Mouse (Mus musculus): ENCODE data around the gene Usp19. TPM values are rescaled to one million over a fixed set of nuclear protein-coding genes. Genes with fewer than 3 reads are reported as not detected.

The Usp19 gene
- polyA plus RNA-seq, 1 experiment from 2014 or later, result 104 TPM

DNA sequence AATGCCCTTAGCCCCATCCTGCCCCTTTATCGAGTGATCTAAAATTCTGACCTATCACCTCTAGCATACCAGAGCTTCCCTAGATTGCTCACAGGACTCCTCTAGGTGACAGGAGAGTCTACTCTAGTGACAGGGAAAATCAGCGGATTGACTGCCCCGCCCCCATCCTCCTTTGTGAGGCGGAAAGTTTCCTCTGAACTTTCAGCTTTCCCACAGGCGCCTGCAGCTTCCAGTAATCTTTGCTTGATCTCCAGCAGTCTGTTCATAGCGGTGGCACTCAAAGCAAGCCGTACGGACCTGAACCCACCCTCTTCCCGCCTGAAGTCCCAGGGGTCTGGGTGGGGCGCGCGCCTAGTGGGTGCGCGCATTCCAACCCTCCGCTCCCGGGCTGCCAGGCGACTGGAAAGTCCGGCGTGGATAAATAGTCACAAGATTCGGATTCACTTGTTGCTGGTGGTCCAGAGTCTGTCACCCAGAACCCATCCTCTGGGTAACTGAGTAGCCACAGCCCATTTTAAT is 11.7 kb upstream of the Usp19 start:
- H3K4me2 ChIP-seq (replicated peaks), result peak overlapping the region; percentile 63
- peak overlapping the region; percentile 45 for H3K9ac ChIP-seq
- no peaks in the 10 kb centered on the region for H3K27me3 ChIP-seq (replicated peaks)
- H3K27ac ChIP-seq, result no peak overlapping the region
- no peaks in the 10 kb centered on the region for H3K9me3 ChIP-seq
- H3K4me1 ChIP-seq, result peaks cover 16% of the 10 kb centered on the region
- ATAC-seq (ENCODE audit: low FRiP score, low read depth), result peak; percentile 64
- peak overlapping the region; percentile 29 for H3K4me3 ChIP-seq
- peaks cover 10% of the 10 kb centered on the region; the same call in 1 of the 2 replicates for H3K36me3 ChIP-seq
- WGBS, result under 1% methylated on average over 20 of the region's 20 CpGs

DNA sequence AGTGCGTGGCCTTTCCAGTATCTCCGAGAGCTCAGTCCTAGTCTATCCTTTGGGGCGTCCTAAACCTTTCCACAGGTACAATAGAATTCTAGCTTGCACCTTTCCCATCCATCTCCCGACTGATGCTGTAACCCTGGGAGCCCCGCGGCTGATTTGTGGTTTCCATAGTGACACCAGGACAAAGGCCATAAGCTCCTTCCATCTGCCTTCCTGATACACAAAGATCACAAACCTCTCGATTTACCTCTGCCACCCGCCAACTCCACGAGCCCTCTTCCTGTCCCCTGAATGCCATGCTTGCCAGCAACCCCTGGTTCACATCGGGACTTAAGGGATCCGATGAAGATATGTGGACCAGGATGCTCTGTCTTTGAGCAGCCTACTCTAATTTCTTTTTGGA is 11.2 kb upstream of the Usp19 start:
- Histone ChIP-seq H3K27me3 (replicated peaks) (no peaks in the 10 kb centered on the region), H3K4me3 (no peak overlapping the region), H3K9ac (no peak overlapping the region), H3K4me1 (peaks cover 16% of the 10 kb centered on the region), H3K27ac (no peak overlapping the region), H3K9me3 (no peaks in the 10 kb centered on the region), H3K4me2 (replicated peaks) (peak overlapping the region; percentile 63), H3K36me3 (peaks cover 15% of the 10 kb centered on the region)
- 35% methylated on average over 11 of the region's 11 CpGs for WGBS
- peak; percentile 13; the same call in 1 of the 2 replicates for ATAC-seq (ENCODE audit: low FRiP score, low read depth)

DNA sequence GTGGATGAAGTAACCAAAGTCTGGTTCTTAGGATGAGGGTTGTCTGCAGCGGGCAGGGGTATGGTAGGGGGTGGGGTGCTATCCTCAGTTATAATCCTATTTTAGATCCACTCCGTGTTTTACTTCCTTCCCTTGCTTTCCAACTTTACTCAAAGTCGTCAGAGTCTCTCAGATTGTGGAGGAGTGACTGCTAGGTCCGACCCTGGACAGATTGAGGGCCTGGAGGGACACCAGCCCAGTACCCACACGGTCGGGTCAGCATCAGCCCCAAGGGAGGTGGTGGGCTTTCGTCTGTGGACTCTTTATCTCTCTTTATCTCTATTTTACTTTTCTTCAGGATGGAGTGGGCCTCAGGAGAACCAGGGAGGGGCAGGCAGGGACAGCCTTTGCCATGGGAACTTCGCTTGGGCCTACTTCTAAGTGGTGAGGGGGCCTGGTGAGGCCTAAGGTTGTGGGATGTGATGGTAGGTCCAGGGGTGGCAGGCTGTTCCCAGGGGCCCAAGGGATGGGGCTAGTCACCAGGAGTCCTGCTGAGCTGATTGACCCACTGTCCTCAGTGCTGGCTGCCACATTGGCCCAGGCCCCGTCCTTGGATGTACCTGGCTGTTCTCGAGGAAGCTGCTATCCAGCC is 10.6 kb upstream of the Usp19 start, which contains the start of gene Lamb2:
Gene Lamb2 (plus strand): TSS at position 16 of the 631 bp plus-strand sequence.
- H3K9me3 ChIP-seq, result no peaks in the 10 kb centered on the region
- peak within 1 kb of the TSS; percentile 54 for H3K9ac ChIP-seq
- H3K4me2 ChIP-seq (replicated peaks), result peak within 1 kb of the TSS; percentile 63
- ATAC-seq (ENCODE audit: low FRiP score, low read depth), result peak; percentile 52
- no peaks in the 10 kb centered on the region for H3K27me3 ChIP-seq (replicated peaks)
- 8% methylated on average over 10 of the region's 10 CpGs for WGBS
- H3K36me3 ChIP-seq, result peaks cover 18% of the 10 kb centered on the region
- H3K4me1 ChIP-seq, result peaks cover 16% of the 10 kb centered on the region
- peak within 1 kb of the TSS; percentile 38 for H3K4me3 ChIP-seq
- no peak within 1 kb of the TSS for H3K27ac ChIP-seq

DNA sequence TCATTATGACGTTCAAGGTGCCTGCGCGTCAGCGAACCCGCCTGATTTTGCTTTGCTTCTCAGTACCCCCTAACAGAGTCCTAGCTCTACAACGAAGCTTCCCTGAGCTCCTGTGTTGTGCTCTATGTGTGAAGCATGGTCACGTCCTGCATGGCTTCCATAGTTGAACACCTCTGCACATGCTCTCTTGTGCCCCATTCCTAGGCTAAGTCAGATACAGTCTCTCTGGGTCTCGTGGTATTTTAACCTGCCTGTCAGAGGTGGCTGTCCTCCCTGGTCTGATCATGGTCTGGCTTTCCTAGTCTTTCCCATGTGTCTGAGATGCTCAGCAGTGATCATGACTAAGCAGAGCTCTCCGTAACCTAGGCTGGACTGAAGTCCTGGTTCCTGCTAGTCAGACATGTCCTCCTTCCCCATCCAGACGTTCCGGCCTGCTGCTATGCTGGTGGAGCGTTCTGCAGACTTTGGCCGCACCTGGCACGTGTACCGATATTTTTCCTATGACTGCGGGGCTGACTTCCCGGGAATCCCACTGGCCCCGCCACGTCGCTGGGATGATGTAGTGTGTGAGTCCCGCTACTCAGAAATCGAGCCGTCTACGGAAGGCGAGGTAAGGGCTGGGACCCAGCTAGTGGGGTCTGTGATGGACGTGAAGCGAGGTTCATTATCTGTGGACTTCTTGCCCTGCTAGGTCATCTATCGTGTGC is 9.4 kb upstream of the Usp19 start:
- peak overlapping the region; percentile 63 for H3K4me2 ChIP-seq (replicated peaks)
- WGBS, result 93% methylated on average over 28 of the region's 28 CpGs

DNA sequence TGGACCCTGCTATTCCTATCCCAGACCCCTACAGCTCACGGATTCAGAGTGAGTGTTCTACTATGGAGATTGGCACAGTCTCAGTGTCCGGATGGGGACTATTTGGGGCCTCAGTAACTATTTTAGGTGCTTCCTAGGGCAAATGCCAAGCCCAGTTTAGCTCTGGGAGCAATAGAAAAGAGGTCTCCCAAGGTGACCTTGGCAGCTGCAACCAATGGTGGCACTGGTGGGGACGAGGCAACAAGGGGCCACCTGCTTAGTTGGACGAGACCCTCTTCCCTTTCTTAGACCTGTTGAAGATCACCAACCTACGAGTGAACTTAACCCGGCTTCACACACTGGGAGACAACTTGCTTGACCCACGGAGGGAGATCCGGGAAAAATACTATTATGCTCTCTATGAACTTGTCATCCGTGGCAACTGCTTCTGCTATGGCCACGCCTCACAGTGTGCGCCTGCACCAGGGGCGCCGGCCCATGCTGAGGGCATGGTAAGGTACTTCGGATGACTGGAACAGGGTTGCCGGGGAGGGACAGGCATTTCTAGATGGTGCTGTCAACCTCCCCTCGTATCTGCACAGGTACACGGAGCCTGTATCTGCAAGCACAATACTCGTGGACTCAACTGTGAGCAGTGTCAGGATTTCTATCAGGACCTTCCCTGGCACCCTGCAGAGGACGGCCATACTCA is 8.7 kb upstream of the Usp19 start:
- WGBS, result 90% methylated on average over 19 of the region's 19 CpGs
- H3K4me2 ChIP-seq (replicated peaks), result no peak overlapping the region
- H3K4me1 ChIP-seq, result peaks cover 16% of the 10 kb centered on the region
- no peaks in the 10 kb centered on the region for H3K27me3 ChIP-seq (replicated peaks)
- peaks cover 35% of the 10 kb centered on the region for H3K36me3 ChIP-seq
- H3K27ac ChIP-seq, result no peak overlapping the region
- H3K4me3 ChIP-seq, result no peak overlapping the region
- ATAC-seq (ENCODE audit: low FRiP score, low read depth), result no peak
- no peak overlapping the region for H3K9ac ChIP-seq
- H3K9me3 ChIP-seq, result no peaks in the 10 kb centered on the region

More for the DNA sequence above, 9.4 kb upstream of the Usp19 start:
- no peak for ATAC-seq (ENCODE audit: low FRiP score, low read depth)
- H3K4me3 ChIP-seq, result no peak overlapping the region
- H3K9me3 ChIP-seq, result no peaks in the 10 kb centered on the region
- H3K9ac ChIP-seq, result no peak overlapping the region
- H3K27ac ChIP-seq, result no peak overlapping the region
- H3K27me3 ChIP-seq (replicated peaks), result no peaks in the 10 kb centered on the region
- peaks cover 28% of the 10 kb centered on the region for H3K36me3 ChIP-seq
- H3K4me1 ChIP-seq, result peaks cover 16% of the 10 kb centered on the region

DNA sequence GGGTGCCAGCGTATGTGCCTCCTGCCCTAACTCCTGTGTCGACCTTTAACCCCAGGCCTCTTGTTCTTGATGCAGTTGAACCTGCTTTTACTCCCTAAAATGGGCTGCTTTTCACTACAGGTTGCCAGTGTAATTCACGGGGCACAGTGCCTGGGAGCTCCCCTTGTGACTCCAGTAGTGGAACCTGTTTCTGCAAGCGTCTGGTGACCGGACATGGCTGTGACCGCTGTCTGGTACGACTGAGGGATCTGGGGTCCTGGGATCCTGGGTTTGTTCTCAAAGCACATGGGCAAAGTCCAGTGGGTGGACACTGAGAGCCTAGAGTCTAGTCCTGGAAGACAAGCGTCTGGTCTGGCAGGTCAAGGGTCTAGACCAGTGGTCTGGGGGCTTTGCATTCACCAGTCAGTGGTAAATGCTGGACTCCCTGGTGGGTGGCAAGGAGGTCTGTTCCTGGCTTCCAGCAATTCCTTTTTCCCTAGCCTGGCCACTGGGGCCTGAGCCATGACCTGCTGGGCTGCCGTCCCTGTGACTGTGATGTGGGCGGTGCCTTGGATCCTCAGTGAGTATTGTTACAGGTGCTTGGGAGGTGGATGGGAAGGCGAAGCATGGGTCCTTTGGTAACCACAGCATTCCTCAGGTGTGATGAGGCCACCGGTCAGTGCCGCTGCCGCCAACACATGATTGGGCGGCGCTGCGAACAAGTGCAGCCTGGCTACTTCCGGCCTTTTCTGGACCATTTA is 7.2 kb upstream of the Usp19 start:
- H3K36me3 ChIP-seq, result peaks cover 50% of the 10 kb centered on the region
- no peak for ATAC-seq (ENCODE audit: low FRiP score, low read depth)
- H3K4me3 ChIP-seq, result no peak overlapping the region
- H3K4me1 ChIP-seq, result peaks cover 16% of the 10 kb centered on the region
- H3K27me3 ChIP-seq (replicated peaks), result no peaks in the 10 kb centered on the region
- WGBS, result 92% methylated on average over 18 of the region's 18 CpGs
- no peaks in the 10 kb centered on the region for H3K9me3 ChIP-seq
- no peak overlapping the region for H3K4me2 ChIP-seq (replicated peaks)
- no peak overlapping the region for H3K9ac ChIP-seq
- H3K27ac ChIP-seq, result no peak overlapping the region

DNA sequence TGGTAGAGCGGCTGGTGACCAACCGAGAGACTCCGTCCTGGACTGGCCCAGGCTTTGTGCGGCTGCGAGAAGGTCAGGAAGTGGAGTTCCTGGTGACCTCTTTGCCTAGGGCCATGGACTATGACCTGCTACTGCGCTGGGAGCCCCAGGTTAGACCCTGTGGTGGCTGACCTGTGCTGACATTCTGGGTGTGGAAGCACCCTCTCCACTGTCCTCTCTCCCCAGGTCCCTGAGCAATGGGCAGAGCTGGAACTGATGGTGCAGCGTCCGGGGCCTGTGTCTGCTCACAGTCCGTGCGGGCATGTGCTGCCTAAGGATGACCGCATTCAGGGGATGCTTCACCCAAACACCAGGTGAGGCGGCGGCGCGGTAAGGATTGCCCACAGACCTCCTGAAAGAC is 6.4 kb upstream of the Usp19 start:
- Histone ChIP-seq H3K4me1 (peaks cover 11% of the 10 kb centered on the region), H3K27me3 (replicated peaks) (no peaks in the 10 kb centered on the region), H3K36me3 (peaks cover 58% of the 10 kb centered on the region), H3K9ac (no peak overlapping the region), H3K4me3 (no peak overlapping the region), H3K9me3 (no peaks in the 10 kb centered on the region), H3K27ac (no peak overlapping the region), H3K4me2 (replicated peaks) (no peak overlapping the region)
- 96% methylated on average over 15 of the region's 15 CpGs for WGBS
- ATAC-seq (ENCODE audit: low FRiP score, low read depth), result no peak

DNA sequence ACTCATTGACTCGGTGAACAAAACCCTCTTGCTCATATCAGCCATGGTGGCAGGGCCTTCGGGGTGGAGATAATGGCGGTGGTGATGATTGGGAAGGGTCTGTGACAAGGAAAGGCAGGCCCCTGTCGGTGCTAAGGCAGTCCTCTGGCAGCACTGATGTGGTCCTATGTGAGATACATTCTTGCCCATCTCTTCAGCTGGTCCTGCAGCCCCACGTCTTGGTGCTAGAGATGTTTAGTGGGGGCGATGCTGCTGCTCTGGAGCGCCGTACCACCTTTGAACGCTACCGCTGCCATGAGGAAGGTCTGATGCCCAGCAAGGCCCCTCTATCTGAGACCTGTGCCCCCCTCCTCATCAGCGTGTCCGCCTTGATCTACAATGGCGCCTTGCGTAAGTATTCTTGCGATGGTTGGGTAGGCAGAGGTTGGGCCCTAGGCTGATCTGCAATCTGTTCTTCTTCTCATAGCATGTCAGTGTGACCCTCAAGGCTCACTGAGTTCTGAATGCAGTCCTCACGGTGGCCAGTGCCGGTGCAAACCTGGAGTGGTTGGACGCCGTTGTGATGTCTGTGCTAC is 5.0 kb upstream of the Usp19 start:
- Histone ChIP-seq H3K27me3 (replicated peaks) (no peaks in the 10 kb centered on the region), H3K27ac (no peak overlapping the region), H3K9me3 (no peaks in the 10 kb centered on the region), H3K9ac (no peak overlapping the region), H3K4me2 (replicated peaks) (no peak overlapping the region), H3K4me1 (peaks cover 8% of the 10 kb centered on the region), H3K4me3 (no peak overlapping the region), H3K36me3 (peaks cover 65% of the 10 kb centered on the region)
- no peak for ATAC-seq (ENCODE audit: low FRiP score, low read depth)
- 93% methylated on average over 19 of the region's 19 CpGs for WGBS

DNA sequence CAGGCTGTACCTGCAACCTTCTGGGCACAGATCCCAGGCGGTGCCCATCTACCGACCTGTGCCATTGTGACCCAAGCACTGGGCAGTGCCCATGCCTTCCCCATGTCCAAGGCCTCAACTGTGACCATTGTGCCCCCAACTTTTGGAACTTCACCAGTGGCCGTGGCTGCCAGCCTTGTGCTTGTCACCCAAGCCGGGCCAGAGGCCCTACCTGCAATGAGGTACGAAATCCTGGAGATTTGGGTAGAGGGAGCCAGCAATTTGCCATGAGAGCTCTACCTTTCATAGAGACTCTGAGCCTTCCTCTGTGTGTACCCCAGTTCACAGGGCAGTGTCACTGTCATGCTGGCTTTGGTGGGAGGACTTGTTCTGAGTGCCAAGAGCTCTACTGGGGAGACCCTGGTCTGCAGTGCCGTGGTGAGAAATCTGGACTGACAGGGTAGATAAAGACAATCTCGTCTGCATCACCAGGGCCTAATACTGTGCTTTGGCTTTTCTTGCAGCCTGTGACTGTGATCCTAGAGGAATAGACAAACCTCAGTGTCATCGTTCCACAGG is 3.4 kb upstream of the Usp19 start:
- no peaks in the 10 kb centered on the region for H3K9me3 ChIP-seq
- H3K4me3 ChIP-seq, result no peak overlapping the region
- peaks cover 59% of the 10 kb centered on the region for H3K36me3 ChIP-seq
- no peak overlapping the region for H3K4me2 ChIP-seq (replicated peaks)
- H3K27me3 ChIP-seq (replicated peaks), result no peaks in the 10 kb centered on the region
- H3K27ac ChIP-seq, result no peak overlapping the region
- H3K4me1 ChIP-seq, result peaks cover 18% of the 10 kb centered on the region
- WGBS, result 92% methylated on average over 8 of the region's 8 CpGs
- no peak overlapping the region for H3K9ac ChIP-seq
- no peak for ATAC-seq (ENCODE audit: low FRiP score, low read depth)

DNA sequence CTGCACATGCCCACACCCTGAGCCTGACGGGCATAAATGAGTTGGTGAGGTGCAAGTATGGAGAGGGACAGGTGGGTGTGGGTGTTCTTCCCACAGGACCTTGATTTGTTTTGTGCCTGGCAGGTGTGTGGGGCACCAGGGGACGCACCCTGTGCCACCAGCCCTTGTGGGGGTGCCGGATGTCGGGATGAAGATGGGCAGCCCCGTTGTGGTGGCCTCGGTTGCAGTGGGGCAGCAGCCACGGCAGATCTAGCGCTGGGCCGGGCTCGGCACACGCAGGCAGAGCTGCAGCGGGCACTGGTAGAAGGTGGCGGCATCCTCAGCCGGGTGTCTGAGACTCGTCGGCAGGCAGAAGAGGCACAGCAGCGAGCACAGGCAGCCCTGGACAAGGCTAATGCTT is 2.0 kb upstream of the Usp19 start:
- H3K27ac ChIP-seq, result no peak overlapping the region
- H3K4me2 ChIP-seq (replicated peaks), result no peak overlapping the region
- no peak for ATAC-seq (ENCODE audit: low FRiP score, low read depth)
- no peaks in the 10 kb centered on the region for H3K27me3 ChIP-seq (replicated peaks)
- peaks cover 67% of the 10 kb centered on the region for H3K36me3 ChIP-seq
- peaks cover 23% of the 10 kb centered on the region for H3K4me1 ChIP-seq
- no peak overlapping the region for H3K4me3 ChIP-seq
- H3K9me3 ChIP-seq, result no peaks in the 10 kb centered on the region
- WGBS, result 95% methylated on average over 17 of the region's 17 CpGs
- no peak overlapping the region for H3K9ac ChIP-seq

DNA sequence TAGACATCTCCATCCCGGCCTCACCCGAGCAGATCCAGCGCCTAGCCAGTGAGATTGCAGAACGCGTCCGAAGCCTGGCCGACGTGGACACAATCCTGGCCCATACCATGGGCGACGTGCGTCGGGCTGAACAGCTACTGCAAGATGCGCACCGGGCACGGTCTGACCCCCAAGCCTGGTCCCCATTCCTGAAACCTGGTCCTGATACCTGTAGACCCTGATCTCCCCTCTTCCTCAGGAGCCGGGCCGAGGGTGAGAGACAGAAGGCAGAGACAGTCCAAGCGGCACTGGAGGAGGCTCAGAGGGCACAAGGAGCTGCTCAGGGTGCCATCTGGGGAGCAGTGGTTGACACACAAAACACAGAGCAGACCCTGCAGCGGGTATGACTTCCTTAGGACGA is 1.2 kb upstream of the Usp19 start:
- H3K4me2 ChIP-seq (replicated peaks), result no peak overlapping the region
- peaks cover 23% of the 10 kb centered on the region for H3K4me1 ChIP-seq
- 96% methylated on average over 20 of the region's 20 CpGs for whole genome bisulfite sequencing
- H3K4me3 ChIP-seq, result no peak overlapping the region
- ATAC-seq (ENCODE audit: low FRiP score, low read depth), result no peak
- peaks cover 71% of the 10 kb centered on the region for H3K36me3 ChIP-seq
- no peaks in the 10 kb centered on the region for H3K27me3 ChIP-seq (replicated peaks)
- H3K9me3 ChIP-seq, result no peaks in the 10 kb centered on the region
- H3K9ac ChIP-seq, result no peak overlapping the region
- H3K27ac ChIP-seq, result no peak overlapping the region
